Mouse (Mus musculus) T-cell, adult 2 months (primary cell): ENCODE results near the gene Rgp1.
A peak's percentile ranks its signal among the peaks of the same experiment; 100 is the strongest.
"Not testable (repeated sequence)": the region's sequence is repeated elsewhere in the genome, so short reads cannot be mapped to it uniquely, and the experiment has no call there.

ENCODE experiments used
- DNase-seq: peaks from one replicate; pipeline ENCODE4 v3.0.0; 2022; ENCODE audit warnings: low spot score

The Rgp1 gene

DNA sequence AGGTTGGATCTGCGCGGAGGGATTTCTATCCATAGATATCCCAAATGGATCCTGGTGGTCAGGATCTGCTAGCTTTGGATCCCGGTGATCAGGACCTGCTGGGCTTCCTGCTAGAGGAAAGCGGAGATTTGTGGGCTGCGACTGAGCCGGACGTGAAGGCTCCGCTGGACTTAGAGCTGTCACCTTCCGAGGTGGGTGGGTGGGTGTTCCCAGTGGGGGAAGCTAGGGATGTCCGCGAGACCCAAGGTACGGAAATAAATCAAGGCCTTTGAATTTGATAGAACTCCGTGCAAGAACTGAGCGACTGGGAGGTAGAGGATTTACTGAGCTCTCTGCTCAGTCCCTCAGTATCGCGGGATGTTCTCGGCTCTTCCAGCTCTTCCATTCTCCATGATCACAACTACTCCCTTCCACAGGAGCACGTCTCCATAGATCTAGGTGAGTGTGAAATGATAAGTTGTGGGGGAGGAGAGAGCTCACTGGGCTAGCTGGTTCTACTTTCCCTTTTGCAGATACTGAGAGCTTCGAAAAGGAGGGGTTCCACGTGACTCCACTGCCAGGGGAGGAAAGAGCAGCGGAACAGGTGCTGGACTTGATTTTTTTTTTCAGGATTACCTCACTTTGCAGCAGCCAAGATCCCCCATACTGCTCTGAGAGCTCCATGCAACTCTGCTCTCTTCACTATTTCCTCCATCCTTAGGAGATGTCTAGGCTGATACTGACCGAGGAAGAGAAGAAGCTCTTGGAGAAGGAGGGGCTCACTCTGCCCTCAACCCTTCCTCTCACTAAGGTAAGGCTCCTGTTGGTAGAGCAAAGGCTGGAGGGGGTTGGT lies 15.5 kb upstream of the Rgp1 start:
- peak; percentile 47 for DNase-seq

DNA sequence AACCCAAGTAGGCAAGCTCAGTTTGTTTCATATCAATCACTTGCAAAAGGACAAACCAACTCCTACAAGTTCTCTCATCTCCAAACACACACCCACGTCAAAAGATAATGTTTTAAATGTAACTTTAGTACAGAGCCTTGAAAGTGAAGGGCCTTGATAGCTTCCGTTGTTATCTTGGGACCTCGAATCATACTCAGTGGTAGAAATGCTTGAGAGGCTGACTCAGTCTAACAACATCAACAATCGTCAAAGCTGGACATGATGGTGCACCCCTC lies 15.0 kb upstream of the Rgp1 start:
- DNase-seq = no peak

DNA sequence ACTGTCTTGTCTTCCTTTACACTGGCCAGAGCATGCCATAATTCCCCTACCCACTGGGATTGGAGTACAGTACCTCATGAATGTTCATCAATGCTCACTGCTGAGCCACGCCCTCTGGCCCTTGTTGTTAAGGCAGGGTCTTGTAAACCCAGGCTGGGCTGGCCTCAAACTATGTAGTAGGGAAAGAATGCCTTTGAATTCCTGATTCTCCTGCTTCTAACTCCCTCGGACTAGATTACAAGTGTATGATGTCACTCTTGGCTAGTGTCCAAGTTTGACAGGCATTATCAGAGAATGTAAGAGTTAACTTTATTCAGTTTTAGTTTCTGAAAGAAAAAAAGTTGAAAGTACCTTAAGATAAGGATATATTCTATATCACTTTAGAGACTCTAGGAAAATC lies 14.3 kb upstream of the Rgp1 start:
- DNase-seq = no peak

DNA sequence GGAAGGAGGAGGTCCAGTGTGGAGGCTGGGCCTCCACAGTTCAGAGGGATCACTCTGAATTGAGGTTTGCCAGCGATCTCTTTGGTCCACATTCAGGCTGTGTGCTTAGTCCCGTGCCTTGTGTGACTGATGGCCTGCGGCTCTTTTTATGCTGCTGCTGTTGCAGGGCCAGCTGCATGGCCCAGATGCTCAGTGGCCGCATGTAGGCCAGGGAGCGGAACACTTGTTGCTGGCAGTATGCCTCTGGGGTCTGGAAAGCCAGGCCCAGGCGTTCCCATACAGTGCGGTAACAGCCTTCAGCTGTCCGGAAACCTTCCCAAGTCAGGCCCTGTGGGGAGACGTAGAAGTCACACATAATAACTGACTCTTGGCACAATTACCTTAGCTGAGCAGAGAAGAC lies 11.4 kb upstream of the Rgp1 start:
- no peak for DNase-seq

DNA sequence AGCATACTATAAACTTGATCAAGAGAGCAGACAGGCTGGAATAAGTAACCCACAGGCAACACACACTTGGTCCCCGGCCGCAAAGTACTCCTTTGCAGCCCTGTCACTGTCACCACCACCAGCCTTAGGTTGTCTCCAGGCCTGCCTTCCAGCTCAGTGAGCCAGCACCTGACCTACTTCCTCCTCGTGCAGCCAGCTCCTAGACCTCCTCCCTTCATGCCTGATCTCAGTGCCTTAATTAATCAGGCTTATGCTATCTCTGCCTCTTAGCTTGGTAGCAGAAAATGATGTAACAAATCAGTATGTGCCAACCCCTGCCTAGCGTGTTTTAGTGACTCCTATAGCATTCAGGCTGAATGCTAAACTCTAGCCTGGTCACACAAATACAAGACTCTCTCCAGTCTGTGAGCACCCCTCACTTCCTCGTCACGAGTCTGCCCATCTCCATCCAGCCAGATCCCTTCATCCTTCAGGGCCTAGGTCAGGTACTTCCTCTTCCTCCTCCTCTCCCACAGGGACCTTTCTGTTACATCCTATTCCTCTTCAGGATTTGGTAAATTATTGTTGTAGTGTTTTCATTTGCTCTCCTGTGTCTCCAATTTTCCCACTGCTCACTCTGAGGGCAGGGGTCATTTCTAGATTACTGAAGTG lies 7.0 kb upstream of the Rgp1 start:
- DNase-seq = no peak

DNA sequence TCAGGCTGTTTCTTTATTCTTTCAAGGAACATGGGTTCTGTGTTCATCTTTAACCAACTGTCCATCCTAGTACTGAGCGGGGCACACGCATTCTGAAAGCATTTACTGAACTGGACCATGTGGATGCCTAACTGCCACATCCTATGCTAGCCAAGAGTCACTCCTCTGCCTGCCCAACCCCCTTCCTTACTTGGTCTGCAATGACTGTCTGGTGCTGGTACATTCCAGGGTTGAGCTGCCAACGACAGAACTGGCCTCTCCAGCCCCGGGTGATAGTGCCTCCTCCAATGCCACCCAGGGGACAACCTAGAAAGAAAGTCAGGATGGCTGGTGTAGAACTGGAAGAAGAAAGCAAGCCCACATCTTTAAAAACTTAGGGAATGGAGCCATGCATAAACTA lies 5.0 kb upstream of the Rgp1 start:
- DNase-seq = no peak

DNA sequence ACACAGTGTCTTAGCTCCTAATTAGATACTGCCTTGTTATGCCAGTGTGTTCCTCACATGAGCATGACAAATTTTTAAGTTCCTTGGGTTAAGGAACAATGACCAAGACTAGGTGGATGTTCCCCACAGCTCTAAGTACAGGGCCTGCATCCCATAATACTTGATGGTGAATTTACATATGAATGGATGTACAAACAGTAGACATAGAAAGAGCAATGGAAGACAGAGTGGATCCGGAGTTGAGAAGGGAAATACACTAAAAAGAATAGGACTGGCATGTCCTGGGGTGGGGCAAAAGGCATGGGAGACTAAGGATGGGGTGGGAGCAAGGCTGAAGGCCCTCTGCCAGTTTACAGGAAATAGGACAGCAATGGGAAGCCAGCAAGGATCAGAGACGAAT lies 3.2 kb upstream of the Rgp1 start:
- no peak for DNase-seq

DNA sequence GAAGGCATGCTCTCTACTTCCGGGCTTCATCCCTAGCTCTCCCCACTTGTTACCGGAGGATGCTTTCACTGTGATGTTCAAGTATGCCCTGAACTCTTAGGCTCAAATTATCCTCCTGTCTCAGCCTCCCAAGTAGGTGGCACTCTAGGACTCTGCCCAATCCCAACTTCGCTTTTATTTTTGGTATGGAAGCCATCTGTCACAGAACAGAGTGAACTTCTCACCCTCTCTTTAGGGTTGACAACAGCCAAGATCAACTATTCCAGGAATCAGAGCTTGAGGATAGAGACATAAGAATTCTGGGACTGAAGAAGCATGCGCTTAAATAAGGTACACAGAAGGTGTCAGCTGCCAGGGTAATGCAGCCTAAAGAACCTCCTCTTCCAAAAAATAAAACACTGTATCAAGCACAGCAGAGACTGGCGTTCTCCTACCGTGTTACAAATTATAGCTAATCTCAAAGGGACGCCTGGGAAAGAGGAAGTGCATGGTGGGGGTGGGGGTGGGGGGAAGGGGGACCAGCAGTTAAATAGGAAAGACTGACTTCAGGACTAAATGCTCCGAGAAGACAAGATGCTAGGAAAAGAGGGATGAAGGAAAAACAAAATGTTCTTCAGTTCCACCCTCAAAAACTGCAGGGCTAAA lies 1.2 kb upstream of the Rgp1 start:
- DNase-seq = no peak

DNA sequence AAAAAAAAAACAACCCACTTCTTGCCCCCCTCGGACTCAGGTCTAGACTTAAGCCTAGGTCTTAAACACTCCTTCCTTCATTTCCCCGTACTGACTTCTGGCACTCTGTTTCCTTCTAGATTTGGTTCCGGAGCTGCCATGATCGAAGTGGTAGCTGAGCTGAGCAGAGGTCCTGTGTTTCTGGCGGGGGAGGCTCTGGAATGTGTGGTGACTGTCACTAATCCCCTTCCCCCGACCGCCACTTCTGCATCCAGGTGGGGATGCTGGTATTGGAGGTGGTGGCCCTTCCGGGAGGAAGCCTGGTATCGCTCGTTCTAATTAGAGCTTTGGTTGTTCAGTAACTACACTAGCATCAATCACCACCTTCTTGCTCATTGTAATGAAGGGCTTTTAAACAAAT lies 741 bp downstream of the Rgp1 start:
- no peak for DNase-seq

DNA sequence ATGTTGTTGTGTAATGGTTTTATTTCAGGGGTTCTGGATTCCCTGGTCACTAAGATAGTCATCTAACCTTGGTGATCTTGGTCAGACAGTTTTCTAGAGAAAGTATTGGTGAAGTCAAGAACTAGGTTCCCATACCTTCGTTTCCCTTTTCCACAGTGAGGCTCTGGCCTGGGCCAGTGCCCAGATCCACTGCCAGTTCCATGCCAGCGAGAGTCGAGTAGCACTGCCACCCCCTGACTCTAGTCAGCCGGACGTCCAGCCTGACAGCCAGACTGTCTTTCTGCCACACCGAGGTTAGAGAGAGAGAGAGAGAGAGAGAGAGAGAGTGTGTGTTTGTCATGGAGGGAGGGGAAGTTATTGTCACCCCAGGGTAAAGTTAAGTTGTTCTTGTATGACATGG lies 1.2 kb downstream of the Rgp1 start:
- no peak for DNase-seq

DNA sequence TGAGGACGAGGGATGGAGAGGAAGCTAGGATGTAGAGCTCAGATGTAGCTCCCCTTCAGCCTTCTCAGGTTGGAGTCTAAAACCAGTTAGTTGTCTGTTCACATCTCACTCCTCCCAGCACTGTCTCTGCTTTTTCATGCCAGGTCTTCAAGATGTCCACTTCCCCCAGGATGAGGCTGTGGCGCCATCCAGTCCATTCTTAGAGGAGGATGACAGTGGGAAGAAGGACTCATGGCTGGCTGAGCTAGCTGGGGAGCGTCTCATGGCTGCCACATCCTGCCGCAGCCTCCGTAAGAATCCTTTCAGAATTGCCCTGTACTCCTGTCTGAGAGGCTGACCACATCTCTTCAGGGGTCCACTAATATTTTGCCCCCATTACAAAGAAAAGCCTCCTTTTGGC lies 2.2 kb downstream of the Rgp1 start:
- DNase-seq = no peak

DNA sequence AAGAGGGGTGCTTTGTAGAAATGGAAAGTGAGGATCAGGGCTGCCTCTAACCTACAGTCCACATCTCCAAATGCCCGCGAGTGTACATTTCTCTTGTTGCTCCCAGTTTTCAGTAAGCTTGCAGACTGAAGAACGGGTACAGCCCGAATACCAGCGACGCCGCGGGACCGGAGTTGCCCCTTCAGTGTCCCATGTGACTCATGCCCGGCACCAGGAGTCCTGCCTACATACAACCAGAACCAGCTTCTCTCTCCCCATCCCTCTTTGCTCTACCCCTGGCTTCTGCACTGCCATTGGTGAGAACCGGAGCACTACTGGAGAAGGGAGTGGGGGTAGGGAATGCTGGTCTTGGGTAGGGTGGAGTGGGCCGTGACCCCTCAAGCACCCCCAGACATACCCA lies 2.9 kb downstream of the Rgp1 start:
- no peak for DNase-seq

DNA sequence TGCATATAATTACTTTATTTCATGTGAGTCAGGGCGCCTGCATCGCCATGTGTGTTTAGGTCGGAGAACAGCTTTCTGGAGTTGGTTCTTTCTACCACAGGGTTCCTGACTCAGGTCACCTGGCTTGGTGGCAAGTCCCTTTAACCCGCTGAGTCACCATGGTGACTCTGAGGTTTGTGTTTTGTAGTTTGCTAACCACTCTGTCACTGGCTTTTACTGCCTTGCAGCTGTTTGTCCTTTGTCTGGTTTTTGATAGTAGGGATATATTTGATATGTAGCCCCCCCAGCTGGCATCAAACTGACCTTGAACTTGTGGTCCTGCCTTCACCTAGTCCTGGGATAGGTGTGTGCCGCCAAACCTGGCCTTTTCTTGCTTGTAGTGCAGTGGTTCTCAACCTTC lies 3.7 kb downstream of the Rgp1 start:
- DNase-seq = no peak

DNA sequence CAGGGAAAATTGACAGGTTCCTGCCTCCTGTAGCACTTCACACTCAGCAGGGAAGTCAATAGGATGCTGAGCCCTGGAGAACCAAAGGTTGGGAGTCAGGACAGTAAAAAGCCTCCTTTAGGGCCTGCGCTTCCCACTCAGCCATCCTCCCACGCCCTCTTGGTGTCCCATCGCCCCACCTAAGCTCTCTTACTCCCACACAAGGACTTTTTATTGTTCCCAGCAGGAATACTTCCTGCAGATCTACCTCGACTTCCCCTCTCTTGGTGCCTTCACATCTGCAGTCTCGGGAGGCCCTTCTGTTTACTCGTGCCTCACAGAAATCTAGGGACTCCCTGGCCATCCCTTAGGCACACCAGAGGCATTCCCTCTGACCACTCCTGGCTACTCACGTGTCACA lies 4.9 kb downstream of the Rgp1 start:
- no peak for DNase-seq

DNA sequence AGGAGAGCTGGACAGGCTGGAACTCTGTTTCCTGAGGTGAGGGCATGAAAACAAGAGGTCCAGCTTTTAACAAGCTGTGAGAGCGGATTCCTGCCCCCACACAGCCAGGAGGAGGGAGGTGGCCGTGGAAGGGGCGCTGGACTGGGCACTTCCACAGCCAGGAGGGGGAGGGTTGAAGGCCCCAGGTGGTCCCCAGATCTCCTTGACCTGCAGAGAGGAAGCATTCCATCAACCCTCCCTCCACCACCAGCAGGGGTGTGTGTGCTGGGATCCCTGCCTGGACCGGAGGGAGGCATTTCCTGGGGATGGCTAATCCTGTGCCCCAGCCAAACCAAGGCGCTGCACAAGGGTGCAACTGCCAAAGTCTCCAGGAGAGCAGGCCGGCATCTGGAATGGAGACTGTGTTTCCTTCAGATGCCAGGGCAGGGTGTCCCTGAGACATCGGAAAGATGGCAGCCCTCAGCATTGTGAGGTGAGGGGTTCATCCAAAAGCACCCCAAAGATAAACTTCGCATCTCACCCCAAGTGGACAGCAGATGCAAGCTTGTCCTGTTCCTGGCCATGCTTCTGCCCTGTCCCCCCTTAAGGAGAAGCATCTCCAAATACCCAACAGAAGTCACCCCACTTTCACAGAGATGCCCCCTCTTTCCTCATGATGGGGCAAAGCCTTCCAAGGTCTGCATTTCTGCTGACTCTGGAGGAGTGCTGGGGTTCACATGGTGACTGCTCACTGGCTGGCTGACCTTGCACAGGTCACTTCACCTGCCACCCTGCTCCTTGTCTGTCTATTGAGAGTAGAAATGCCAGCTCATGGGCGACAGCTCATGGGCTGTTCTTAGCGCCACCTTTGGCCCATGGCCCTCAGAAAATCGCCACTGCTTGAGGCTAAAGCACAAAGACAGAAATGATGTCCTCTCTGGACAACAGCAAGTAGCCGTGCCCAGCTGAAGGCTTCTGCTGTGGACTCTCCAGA lies 6.2 kb downstream of the Rgp1 start, which contains the start of gene Msmp:
Msmp (minus strand) TSS at position 51 of the 973 bp plus-strand sequence.
- DNase-seq = no peak

DNA sequence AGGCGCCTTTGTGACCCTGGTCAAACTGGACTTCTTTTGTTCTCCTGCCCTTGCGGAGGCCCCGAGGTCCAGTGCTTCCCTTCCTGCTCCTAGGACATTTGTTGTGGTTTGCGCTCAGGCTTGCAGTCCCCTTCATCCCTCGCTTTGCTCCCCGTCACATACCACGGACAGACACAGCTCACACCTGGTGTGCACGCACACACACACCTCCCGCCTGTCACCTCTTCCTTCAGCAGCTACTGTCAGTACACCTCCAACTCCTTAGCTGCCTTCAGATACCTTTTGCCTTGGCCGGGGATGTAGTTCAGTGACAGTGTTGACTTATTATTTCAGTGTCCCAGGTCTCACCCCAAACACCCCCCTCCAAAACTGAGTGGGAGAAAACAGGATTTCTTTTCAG lies 7.2 kb downstream of the Rgp1 start:
- no peak for DNase-seq

DNA sequence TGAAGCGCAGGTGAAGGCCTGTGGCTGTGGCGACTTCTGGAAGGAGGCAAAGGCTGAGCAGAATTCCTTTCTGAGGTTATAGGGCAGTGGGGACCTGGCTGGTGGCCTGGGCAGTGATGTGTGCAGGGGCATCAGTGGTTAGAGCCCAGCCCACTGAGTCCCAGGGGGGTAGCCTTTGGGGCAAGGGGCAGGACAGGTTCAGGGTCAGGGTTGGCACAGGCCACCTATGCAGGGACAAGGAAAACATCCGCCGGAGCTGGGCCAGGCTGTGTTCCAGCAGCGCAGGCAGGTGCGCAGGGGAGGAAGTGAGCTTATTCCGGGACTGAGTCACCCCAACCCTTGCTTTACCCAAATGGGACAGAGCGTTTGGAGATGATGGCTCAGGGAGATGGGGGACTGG lies 7.9 kb downstream of the Rgp1 start:
- DNase-seq = no peak

DNA sequence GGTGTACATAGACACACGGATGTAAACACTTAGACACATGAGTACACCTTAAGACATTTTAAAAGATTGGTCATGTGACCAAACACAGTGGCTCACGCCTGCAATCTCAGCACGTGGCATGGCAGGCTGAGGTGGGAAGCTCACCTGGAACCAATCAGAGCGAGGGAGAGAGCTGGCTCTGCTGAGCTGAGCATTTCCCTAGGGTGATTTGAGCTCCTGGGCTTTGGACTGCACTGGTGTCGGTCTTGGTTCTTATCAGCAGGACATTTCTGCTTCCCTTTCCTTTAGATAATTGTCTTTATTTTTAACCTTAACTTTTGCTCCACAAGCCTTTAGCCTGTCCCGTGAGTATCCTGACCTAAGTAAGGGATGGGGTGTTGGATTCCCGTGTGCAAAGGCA lies 9.2 kb downstream of the Rgp1 start:
- no peak for DNase-seq

DNA sequence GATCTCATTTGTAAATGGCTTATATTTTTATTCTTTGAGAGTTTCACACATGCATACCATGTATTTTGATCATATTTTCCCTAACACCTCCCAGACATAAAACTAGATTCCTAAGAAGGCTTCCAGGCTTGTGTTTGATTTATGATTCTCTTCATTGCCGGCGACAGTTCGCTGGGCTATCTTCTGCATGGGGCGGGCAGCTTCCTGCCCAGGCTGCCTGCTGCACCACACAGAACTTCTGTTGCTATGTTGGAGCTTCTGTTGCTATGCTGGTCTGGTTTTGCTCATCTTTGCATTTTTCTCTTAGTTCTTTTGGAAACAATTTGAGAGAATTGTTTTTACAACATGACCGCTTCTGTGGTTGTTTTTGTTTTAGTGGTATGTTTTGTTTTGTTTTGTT lies 13.0 kb downstream of the Rgp1 start:
- DNase-seq = no peak

DNA sequence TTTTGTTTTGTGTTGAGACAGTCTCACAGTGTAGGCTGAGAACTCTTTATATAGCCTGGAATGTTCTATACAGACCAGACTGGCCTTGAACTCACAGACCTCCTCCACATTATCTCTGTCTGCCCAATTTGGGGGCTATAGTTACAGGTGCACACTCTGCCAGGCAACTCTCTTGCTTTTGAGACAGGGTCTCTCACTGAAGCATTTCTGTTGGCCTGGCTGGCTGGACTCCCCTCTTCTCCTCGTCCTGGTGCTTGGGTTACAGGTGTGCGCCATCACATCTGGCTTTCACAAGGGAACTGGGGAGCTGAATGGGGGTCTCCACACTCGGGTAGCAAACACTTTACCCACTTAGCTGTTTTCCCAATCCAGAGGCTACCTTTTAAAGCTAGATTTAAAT lies 13.4 kb downstream of the Rgp1 start:
- no peak for DNase-seq

DNA sequence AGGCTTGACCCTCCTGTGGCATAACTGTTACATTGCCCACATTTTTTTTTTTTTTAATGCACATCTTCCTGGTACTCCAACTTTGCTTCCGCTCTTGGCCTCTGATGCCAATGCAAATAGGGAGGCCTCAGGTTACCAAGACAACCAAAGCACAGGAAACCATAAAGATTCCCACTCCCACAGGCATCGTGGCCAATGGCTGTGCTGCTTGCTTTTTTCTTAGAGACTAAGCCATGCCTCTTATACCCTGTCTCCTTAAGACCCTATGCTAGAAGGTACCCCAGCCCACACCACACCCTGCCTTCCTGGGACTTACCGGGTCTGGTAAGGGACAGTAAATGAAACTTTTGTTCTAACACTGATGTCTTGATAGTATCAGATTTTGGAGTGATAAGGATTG lies 14.9 kb downstream of the Rgp1 start:
- DNase-seq = no peak

DNA sequence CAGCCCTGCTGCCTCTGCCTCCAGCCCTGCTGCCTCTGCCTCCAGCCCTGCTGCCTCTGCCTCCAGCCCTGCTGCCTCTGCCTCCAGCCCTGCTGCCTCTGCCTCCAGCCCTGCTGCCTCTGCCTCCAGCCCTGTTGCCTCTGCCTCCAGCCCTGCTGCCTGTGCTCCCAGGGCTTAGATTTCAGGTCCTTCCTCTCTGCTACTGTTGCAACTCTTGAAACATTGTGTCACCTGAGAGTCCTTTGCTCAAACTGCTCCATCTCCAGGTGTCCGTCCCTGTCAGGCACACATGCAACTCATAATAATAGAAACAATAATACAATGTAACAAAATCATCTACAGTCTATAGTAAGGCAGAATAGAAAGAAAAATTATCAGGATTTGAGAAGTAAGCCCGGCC lies 18.1 kb downstream of the Rgp1 start:
- DNase-seq = not testable (repeated sequence)
